Mouse (Mus musculus): ENCODE data around the gene Rbm8a.

GRCm38 (mm10) chr3:96603311-96603710 lies 26.4 kb upstream of the Rbm8a start:
- TF ChIP-seq CTCF (IDR thresholded peaks at IDR 0.05; ENCODE audit: extremely low read depth, insufficient read depth, insufficient read length, insufficient replicate concordance): no peak
- TF ChIP-seq POLR2A (IDR thresholded peaks at IDR 0.05; ENCODE audit: low read depth, low read length): no peak

Measured in spleen, adult 2 months (tissue).